Mouse (Mus musculus): ENCODE measurements around the gene Rassf1.
A peak's percentile ranks its signal among the peaks of the same experiment; 100 is the strongest.
"Not testable (repeated sequence)": the region's sequence is repeated elsewhere in the genome, so short reads cannot be mapped to it uniquely, and the experiment has no call there.

The Rassf1 gene

GRCm38 (mm10) chr9:107565556-107565955 is 14.2 kb downstream of the Rassf1 start:
- not testable (repeated sequence) for DNase-seq

GRCm38 (mm10) chr9:107566041-107566709 is 14.8 kb downstream of the Rassf1 start:
- peak; percentile 74 for DNase-seq

DNA sequence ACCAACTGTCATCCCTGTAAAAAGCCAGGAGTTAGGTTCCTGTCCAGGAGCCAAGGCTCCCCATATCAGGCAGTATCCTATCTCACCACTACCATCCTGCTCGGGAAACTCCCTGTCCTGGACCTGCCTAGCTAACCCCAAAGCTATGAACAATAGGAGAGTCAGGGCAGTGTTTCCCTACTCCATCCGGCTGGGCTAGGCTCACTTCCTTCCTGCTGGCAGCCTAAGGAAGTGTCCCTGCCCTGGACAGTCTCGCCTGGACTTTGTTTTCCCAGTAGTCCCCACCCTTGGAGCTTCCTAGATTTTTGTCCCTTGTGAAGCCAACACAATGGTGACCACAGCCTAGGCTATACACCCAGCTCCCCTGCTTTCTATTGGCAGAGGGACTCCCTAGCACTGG is 15.5 kb downstream of the Rassf1 start:
- DNase-seq: no peak

GRCm38 (mm10) chr9:107567702-107568319 is 16.5 kb downstream of the Rassf1 start, which contains the start of gene Hyal2:
TSS of gene Hyal2 (plus strand) at chr9:107567945.
- no peak for DNase-seq

DNA sequence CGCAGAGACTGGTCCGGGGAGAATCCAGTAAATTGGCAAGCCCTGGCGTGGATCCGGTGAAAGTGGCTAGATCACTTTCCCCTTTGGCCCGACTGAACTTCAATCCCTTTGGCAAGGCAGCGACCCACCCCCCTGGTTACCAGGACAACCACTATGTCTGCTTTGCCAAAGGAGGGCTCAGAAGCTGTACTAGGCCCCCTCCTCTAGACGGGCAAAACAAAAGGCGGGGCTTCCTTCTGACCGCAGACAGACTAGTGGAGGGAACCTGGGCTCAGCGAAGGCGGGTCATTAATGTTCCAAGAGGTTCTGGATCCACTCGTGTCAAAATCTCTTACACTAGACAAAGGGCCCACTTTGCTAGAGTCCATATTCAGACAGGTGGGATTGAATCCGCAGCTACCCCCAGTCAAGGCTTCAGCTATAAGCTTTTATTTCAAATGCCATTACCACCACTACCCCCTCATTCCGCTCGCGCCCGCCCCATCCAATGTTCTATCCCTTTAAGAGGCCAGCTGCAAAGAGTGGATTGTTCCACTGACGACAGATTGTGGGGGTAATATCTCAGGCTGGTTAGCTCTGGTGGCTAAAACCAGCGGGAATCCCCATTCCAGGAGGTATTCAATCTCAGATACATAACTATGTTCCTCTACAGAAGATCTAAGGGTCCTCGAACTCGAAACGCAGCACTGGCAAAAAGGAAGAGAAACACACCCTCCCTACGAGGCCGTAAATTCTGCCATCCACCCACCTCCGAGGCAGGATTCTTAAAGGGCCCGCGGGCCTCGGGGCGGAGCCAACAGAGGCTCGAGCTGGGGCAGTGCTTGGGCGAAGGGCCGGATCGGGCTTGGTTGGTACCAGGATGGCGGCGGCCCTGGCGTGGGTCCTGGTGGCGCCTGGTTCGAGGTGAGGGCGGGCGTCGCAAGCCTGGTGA is 17.2 kb downstream of the Rassf1 start:
- peak; percentile 77 for DNase-seq

DNA sequence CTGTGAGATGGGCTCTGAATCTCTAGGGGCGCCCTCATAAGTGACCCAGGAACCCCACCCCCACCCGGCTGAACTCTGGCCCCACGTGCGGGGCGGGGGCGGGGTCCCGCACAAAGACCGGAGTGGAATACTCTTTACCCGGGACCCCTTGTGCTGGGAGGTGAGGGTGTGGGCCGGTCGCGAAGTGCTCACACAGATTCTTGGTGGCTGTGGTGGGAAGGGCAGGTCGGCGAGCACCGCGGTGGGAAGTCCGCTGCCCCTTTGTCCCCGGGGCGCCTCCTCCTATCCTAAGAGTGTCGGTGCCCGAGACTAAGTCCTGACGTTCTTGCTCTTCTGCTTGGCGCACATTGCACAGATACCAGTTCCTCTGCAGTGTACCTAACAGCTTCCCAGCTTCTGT is 17.9 kb downstream of the Rassf1 start:
- no peak for DNase-seq

DNA sequence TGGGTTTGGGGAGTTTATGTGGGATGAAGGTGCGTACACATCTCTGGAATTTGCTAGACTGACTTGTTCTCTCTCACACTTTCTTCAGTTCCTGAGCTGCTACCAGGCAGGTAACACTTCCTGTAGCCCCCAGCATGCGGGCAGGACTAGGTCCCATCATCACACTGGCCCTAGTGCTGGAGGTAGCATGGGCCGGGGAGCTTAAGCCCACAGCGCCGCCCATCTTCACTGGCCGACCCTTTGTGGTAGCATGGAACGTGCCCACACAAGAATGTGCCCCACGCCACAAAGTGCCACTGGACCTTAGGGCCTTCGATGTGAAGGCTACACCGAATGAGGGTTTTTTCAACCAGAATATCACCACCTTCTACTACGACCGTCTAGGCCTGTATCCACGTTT is 18.7 kb downstream of the Rassf1 start:
- DNase-seq: no peak

GRCm38 (mm10) chr9:107570845-107571244 is 19.5 kb downstream of the Rassf1 start:
- no peak for DNase-seq

DNA sequence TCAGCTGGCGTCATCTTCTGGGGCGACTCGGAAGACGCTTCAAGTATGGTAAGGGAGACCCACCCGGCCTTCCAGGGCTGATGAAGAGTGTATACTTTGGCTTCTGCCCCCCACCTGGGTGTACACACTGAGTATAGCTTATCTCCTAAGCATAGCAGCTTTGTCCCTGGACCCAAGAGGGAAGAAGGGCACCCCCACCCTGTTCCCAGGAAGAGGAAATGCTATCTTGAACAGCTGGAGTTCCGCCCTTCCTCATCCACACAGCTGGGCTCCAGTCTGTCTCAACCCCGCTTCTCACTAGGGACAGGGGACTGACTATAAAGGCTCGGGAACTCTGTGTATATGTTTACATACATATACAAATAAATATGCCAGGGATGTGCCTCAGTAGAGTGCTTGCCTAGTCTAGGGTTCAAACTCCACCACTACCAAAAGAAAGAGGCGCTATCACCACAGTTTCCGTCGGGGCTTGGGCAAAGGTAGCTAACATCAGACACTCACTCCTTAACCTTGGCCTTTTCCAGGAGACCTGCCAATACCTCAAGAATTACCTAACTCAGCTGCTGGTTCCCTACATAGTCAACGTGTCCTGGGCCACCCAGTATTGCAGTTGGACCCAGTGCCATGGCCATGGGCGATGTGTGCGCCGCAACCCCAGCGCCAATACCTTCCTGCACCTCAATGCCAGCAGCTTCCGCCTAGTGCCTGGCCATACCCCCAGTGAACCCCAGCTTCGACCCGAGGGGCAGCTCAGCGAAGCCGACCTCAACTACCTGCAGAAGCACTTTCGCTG is 20.4 kb downstream of the Rassf1 start:
- no peak for DNase-seq

- DNase-seq: no peak
These were observed 20.9 kb downstream of the Rassf1 start for GRCm38 (mm10) chr9:107572327-107572662.

- not testable (repeated sequence) for DNase-seq
These were observed 22.4 kb downstream of the Rassf1 start for GRCm38 (mm10) chr9:107573774-107574173.

GRCm38 (mm10) chr9:107575579-107576356 is 24.4 kb downstream of the Rassf1 start:
- no peak for DNase-seq

GRCm38 (mm10) chr9:107576357-107577107 is 25.2 kb downstream of the Rassf1 start, which contains the start of gene Hyal1:
TSS of gene Hyal1 (plus strand) at chr9:107576927.
- DNase-seq: no peak

- DNase-seq: no peak
These were observed 26.5 kb downstream of the Rassf1 start for GRCm38 (mm10) chr9:107577871-107578270.

DNA sequence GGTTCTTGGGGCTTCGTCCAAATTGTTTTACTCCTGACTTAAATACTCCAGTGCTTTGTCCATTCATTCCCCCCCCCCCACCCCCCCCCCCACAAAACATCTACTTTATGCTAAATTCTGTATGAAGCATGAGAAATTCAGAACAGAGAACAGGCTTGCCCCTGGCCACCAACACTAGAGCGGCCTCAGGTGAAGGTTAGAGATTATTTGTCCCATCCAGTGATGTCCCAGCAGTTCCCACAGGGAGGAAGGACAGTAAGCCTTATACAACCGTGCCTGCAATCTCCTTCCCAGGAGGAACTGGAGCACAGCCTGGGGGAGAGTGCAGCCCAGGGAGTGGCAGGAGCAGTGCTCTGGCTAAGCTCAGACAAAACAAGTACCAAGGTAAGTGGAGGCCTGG is 27.2 kb downstream of the Rassf1 start, which contains the start of gene Naa80:
Naa80 (plus strand) TSS at position 301 of the 400 bp plus-strand sequence.
- no peak for DNase-seq

GRCm38 (mm10) chr9:107579023-107579900 is 27.9 kb downstream of the Rassf1 start:
- no peak for DNase-seq

DNA sequence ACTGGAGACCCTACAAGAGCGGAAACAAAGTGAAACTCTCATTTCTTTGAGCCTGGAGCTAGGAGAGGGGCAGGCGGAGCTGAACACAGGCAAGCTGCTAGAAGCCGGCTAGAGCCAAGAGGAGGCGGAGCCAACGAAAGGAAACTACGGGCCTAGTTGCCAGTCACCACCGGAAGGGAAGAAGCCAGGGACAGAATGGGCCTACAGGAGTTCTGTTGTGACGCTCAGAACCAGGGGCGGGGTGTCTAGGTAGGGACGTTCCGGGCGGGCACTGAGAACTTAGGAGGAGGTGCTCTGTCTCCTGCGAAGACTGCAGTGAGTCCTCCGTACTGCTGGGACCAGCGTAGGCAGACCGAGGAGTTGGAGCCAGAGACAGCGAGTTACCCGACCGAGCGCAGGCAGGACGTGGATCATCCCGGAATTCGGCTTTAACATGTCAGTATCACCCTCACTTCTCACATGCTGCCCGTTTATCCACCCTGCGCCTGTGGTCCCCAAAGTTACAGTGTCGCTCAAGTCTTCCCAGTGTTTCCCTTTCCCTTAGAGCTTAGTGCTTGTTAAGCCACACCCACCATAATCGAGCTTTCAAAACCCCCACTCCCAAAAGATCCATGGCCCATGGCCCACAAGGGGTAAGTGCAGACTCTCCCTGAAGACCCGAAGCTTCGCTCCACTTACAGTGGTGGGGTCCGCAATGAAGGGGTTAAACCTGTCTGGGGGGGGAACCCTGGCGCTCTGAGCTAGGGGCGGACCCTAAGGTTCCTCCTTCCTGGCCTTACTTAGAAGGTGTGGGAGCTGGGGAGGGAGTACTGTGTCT is 29.4 kb downstream of the Rassf1 start, which contains the start of gene Hyal3:
Hyal3 (plus strand) TSS at position 318 of the 817 bp plus-strand sequence.
- peak; percentile 87 for DNase-seq

DNA sequence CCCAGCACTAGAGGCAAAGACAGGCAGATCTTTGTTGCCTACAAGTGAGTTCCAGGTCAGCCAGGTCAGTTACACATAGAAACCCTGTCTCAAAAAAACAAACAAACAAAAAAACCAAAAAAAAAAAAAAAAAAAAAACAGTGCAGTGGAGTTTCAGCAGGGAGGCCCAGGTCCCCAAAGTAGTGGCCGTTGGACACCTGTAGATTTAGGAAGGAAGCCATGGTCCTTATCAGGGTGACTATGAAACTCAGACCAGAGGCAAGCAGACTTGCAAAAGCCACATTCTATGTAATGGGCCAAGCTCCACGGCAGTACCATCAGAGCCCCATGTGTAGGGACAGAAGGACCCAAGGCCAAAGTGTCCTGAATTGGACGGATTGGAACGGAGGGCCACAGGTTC is 30.2 kb downstream of the Rassf1 start:
- no peak for DNase-seq

GRCm38 (mm10) chr9:107582509-107583062 is 31.2 kb downstream of the Rassf1 start:
- DNase-seq: no peak
